10 mouse cellular contexts compared by ENCODE assay signal in genomic region chr11:72465978-72466693, GRCm38 (mm10). TPM values are rescaled to one million over a fixed set of nuclear protein-coding genes. Genes with fewer than 3 reads are reported as not detected.
DNase-seq lines count a peak whose midpoint lies in the region; ATAC-seq and TF ChIP-seq lines count a peak whose summit lies in the region.
"Had no signal": no experiment of that assay in that cellular context is flagged by ENCODE, and none has a peak within 500 bp of the region (broad histone marks: within the 10 kb centered on the region; RNA-seq: fewer than 3 reads in every experiment).

No protein-coding gene starts in this region.

- H3K27me3 ChIP-seq in heart, embryonic 15.5 days = no peaks in the 10 kb centered on the region
- H3K27me3 ChIP-seq in intestine, embryonic 16.5 days (replicated peaks; ENCODE audit: control insufficient read depth, insufficient read depth, low read length) = no peaks in the 10 kb centered on the region
- no peaks in the 10 kb centered on the region for H3K27me3 ChIP-seq in thymus, adult 2 months (ENCODE audit: control insufficient read depth, insufficient read depth, low read length)

- H3K27ac ChIP-seq in heart, embryonic 15.5 days = peak overlapping the region; percentile 60
- H3K27ac ChIP-seq in bone marrow, adult 2 months (ENCODE audit: control insufficient read depth, insufficient read depth, low read depth, low read length, poor library complexity) = peak overlapping the region; percentile 70
- peak overlapping the region; percentile 83 for H3K27ac ChIP-seq in intestine, embryonic 16.5 days (ENCODE audit: low read length)
- no peak overlapping the region for H3K27ac ChIP-seq in thymus, adult 2 months (ENCODE audit: control insufficient read depth, insufficient read depth, low read length)

- H3K4me1 ChIP-seq in heart, embryonic 15.5 days (replicated peaks) = peaks cover 51% of the 10 kb centered on the region
- peaks cover 21% of the 10 kb centered on the region for H3K4me1 ChIP-seq in bone marrow, adult 2 months (ENCODE audit: control insufficient read depth, insufficient read depth, low read length)
- H3K4me1 ChIP-seq in intestine, embryonic 16.5 days (ENCODE audit: control insufficient read depth, insufficient read depth, low read length) = peaks cover 31% of the 10 kb centered on the region
- H3K4me1 ChIP-seq in thymus, adult 2 months (replicated peaks; ENCODE audit: control insufficient read depth, insufficient read depth, low read length) = no peaks in the 10 kb centered on the region

- no peak overlapping the region for H3K9ac ChIP-seq in heart, embryonic 15.5 days
- 0 out of 2 replicates have a peak overlapping the region, but pooled peaks have one; percentile 24 for H3K9ac ChIP-seq in intestine, embryonic 16.5 days (ENCODE audit: low read depth, low read length)

- H3K4me3 ChIP-seq in heart, embryonic 15.5 days = no peak overlapping the region
- no peak overlapping the region for H3K4me3 ChIP-seq in bone marrow, adult 2 months (replicated peaks; ENCODE audit: control insufficient read depth, low read depth, low read length)
- no peak overlapping the region for H3K4me3 ChIP-seq in intestine, embryonic 16.5 days (ENCODE audit: low read length)
- H3K4me3 ChIP-seq in thymus, adult 2 months (ENCODE audit: control insufficient read depth, insufficient read depth, low read length) = no peak overlapping the region

- no peak for DNase-seq in heart, adult 11 months
- DNase-seq in thymus, adult 2 months = no peak
- DNase-seq in cerebellum, adult 9-10 months = no peak
- DNase-seq: cerebellum, adult 11-12 months had no signal

- no peaks in the 10 kb centered on the region for H3K9me3 ChIP-seq in heart, embryonic 15.5 days (replicated peaks)
- H3K9me3 ChIP-seq in intestine, embryonic 16.5 days (ENCODE audit: control insufficient read depth, low read length) = no peaks in the 10 kb centered on the region

- H3K4me2 ChIP-seq in heart, embryonic 15.5 days = peak overlapping the region; percentile 30; the same call in 1 of the 2 replicates
- H3K4me2 ChIP-seq in intestine, embryonic 16.5 days (ENCODE audit: low read depth, low read length) = 0 out of 2 replicates have a peak overlapping the region, but pooled peaks have one; percentile 30

- TF ChIP-seq CTCF in bone marrow, adult 2 months (IDR thresholded peaks at IDR 0.05; ENCODE audit: control insufficient read depth, insufficient read depth, low read length) = no peak
- no peak for TF ChIP-seq CTCF in thymus, adult 2 months (IDR thresholded peaks at IDR 0.05; ENCODE audit: borderline replicate concordance, control insufficient read depth, extremely low read depth, insufficient read depth, low read length, poor library complexity)

- ATAC-seq in heart, embryonic 15.5 days (replicated peaks; ENCODE audit: insufficient number of reproducible peaks, insufficient read depth, low FRiP score, low read depth) = no peak
- peak; percentile 40 for ATAC-seq in intestine, embryonic 16.5 days
- ATAC-seq in monocyte, adult 5-6 weeks (replicated peaks; ENCODE audit: insufficient number of reproducible peaks, low FRiP score, low TSS enrichment, poor library complexity, severe bottlenecking) = peak; percentile 29; the same call in 1 of the 2 replicates
- no peak for ATAC-seq in erythroblast, adult 5-6 weeks (replicated peaks; ENCODE audit: low FRiP score, poor library complexity, severe bottlenecking)
- ATAC-seq: inflammation-experienced regulatory T-cells, adult 6 months had no signal

- WGBS in heart, embryonic 15.5 days = 62% methylated on average over 11 of the region's 11 CpGs
- WGBS in bone marrow, adult 2 months = 51% methylated on average over 11 of the region's 11 CpGs
- 47% methylated on average over 11 of the region's 11 CpGs for WGBS in intestine, embryonic 16.5 days
- 75% methylated on average over 11 of the region's 11 CpGs for WGBS in thymus, adult 2 months

- no peaks in the 10 kb centered on the region for H3K36me3 ChIP-seq in heart, embryonic 15.5 days
- no peaks in the 10 kb centered on the region for H3K36me3 ChIP-seq in intestine, embryonic 16.5 days (ENCODE audit: control insufficient read depth, insufficient read depth, low read length)
- H3K36me3 ChIP-seq in thymus, adult 2 months (ENCODE audit: control insufficient read depth, insufficient read depth, low read length) = no peaks in the 10 kb centered on the region

- TF ChIP-seq POLR2A in bone marrow, adult 2 months (IDR thresholded peaks at IDR 0.05; ENCODE audit: borderline replicate concordance, control insufficient read depth, low read depth, low read length) = no peak
- no peak for TF ChIP-seq POLR2A in thymus, adult 2 months (IDR thresholded peaks at IDR 0.05; ENCODE audit: control insufficient read depth, extremely low read depth, insufficient read depth, low read length, poor library complexity)

RNA-seq across cellular contexts. Expression of gene Spns2, which starts 23.6 kb away (rescaled TPM):
- 2.8 and 3.2 TPM in 2 replicates for polyA plus RNA-seq in heart, embryonic 15.5 days (2015; fragmentation: Nextera tagmentation; extraction: Ambion mirVana)
- polyA plus RNA-seq in bone marrow, adult 2 months (2011; ENCODE audit: insufficient read depth, insufficient read length, low replicate concordance, missing spikeins) = 6.3 and 10.7 TPM in 2 replicates
- polyA plus RNA-seq in intestine, embryonic 16.5 days (2015; fragmentation: Nextera tagmentation; extraction: Ambion mirVana) = 5.9 and 7.5 TPM in 2 replicates
- total RNA-seq in monocyte, adult 5-6 weeks (2017) = 1.4 to 3.2 TPM (median 1.4 TPM) in 3 replicates
- 1.3 TPM in 1 of 2 replicates, not detected in the other for total RNA-seq in erythroblast, adult 5-6 weeks (2015; ENCODE audit: low replicate concordance)
- 1.4 and 2.0 TPM in 2 replicates for total RNA-seq in erythroblast, adult 5-6 weeks (2017; ENCODE audit: low replicate concordance)
- polyA plus RNA-seq in thymus, adult 2 months (2012; rRNA removed) = 8.9 and 10.6 TPM in 2 replicates
- polyA plus RNA-seq: inflammation-experienced regulatory T-cells, adult 6 months had no signal

RNA-seq across cellular contexts. Expression of gene Mybbp1a, which starts 25.0 kb away (rescaled TPM):
- polyA plus RNA-seq in heart, embryonic 15.5 days (2015; fragmentation: Nextera tagmentation; extraction: Ambion mirVana) = 57.8 and 83.8 TPM in 2 replicates
- polyA plus RNA-seq in bone marrow, adult 2 months (2011; ENCODE audit: insufficient read depth, insufficient read length, low replicate concordance, missing spikeins) = 40.0 and 68.3 TPM in 2 replicates
- 119 and 141 TPM in 2 replicates for polyA plus RNA-seq in intestine, embryonic 16.5 days (2015; fragmentation: Nextera tagmentation; extraction: Ambion mirVana)
- 37.5 to 39.9 TPM (median 37.7 TPM) in 3 replicates for total RNA-seq in monocyte, adult 5-6 weeks (2017)
- total RNA-seq in erythroblast, adult 5-6 weeks (2015; ENCODE audit: low replicate concordance) = 44.7 and 49.6 TPM in 2 replicates
- 11.8 and 27.4 TPM in 2 replicates for total RNA-seq in erythroblast, adult 5-6 weeks (2017; ENCODE audit: low replicate concordance)
- polyA plus RNA-seq in thymus, adult 2 months (2012; rRNA removed) = 57.1 and 67.8 TPM in 2 replicates

RNA-seq across cellular contexts. Expression of gene Ggt6, which starts 30.8 kb away (rescaled TPM):
- 0.15 TPM in 1 of 2 replicates, not detected in the other for polyA plus RNA-seq in heart, embryonic 15.5 days (2015; fragmentation: Nextera tagmentation; extraction: Ambion mirVana)
- polyA plus RNA-seq in bone marrow, adult 2 months (2011; ENCODE audit: insufficient read depth, insufficient read length, low replicate concordance, missing spikeins) = not detected in 2 replicates
- 19.2 and 21.2 TPM in 2 replicates for polyA plus RNA-seq in intestine, embryonic 16.5 days (2015; fragmentation: Nextera tagmentation; extraction: Ambion mirVana)
- total RNA-seq in monocyte, adult 5-6 weeks (2017) = not detected in 3 replicates
- total RNA-seq in erythroblast, adult 5-6 weeks (2015; ENCODE audit: low replicate concordance) = not detected in 2 replicates
- not detected in 2 replicates for total RNA-seq in erythroblast, adult 5-6 weeks (2017; ENCODE audit: low replicate concordance)
- polyA plus RNA-seq in thymus, adult 2 months (2012; rRNA removed) = 4.0 and 4.3 TPM in 2 replicates
- polyA plus RNA-seq: inflammation-experienced regulatory T-cells, adult 6 months had no signal

RNA-seq across cellular contexts. Expression of gene Smtnl2, which starts 54.6 kb away (rescaled TPM):
- polyA plus RNA-seq in heart, embryonic 15.5 days (2015; fragmentation: Nextera tagmentation; extraction: Ambion mirVana) = 114 and 133 TPM in 2 replicates
- 5.6 TPM in 1 of 2 replicates, not detected in the other for polyA plus RNA-seq in bone marrow, adult 2 months (2011; ENCODE audit: insufficient read depth, insufficient read length, low replicate concordance, missing spikeins)
- polyA plus RNA-seq in intestine, embryonic 16.5 days (2015; fragmentation: Nextera tagmentation; extraction: Ambion mirVana) = 27.3 and 28.9 TPM in 2 replicates
- total RNA-seq in monocyte, adult 5-6 weeks (2017) = not detected in 3 replicates
- total RNA-seq in erythroblast, adult 5-6 weeks (2015; ENCODE audit: low replicate concordance) = not detected in 2 replicates
- total RNA-seq in erythroblast, adult 5-6 weeks (2017; ENCODE audit: low replicate concordance) = not detected in 2 replicates
- 1.7 and 2.7 TPM in 2 replicates for polyA plus RNA-seq in thymus, adult 2 months (2012; rRNA removed)
- polyA plus RNA-seq: inflammation-experienced regulatory T-cells, adult 6 months had no signal

Comparison
In these comparisons a context has a peak if more than half of its experiments do, and no peak if none do; other contexts are left out.
1. ATAC-seq: peak in intestine, embryonic 16.5 days (single experiment) and monocyte, adult 5-6 weeks (single experiment); none in heart, embryonic 15.5 days (single experiment) and erythroblast, adult 5-6 weeks (single experiment).